Mouse (Mus musculus) right cerebral cortex, postnatal 25 days (tissue): ENCODE data around the gene Tgfbr3.

Experiments
- DNase-seq: peaks from one replicate; pipeline ENCODE4 v3.0.0; 2022

Tgfbr3 gene

GRCm38 (mm10) chr5:107289234-107289764 lies at the start of gene Tgfbr3:
Tgfbr3 (minus strand) TSS chr5:107289629.
- peak; percentile 71 for DNase-seq

- no peak for DNase-seq
Measured at GRCm38 (mm10) chr5:107330916-107331421, 41.5 kb upstream of the Tgfbr3 start, which contains the start of gene Brdt. Brdt (plus strand) TSS chr5:107331159.

DNA sequence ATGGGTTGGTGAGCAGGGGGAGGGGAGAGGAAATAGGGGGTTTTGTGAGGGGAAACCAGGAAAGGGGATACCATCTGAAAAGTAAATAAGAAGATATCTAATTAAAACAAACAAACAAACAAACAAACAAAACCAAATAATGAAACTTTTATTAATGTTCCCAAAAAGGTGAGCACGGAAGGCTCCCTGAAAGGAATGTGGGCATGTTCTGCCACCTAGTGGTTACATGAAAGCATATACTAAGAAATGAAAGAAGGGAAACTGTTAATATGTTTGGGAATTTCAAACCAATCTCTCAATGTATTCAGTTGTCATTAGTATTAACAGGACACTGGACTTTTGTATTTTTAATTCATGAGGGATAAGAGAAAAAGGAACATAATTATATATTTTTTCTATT lies 31.3 kb upstream of the Tgfbr3 start:
- no peak for DNase-seq

DNA sequence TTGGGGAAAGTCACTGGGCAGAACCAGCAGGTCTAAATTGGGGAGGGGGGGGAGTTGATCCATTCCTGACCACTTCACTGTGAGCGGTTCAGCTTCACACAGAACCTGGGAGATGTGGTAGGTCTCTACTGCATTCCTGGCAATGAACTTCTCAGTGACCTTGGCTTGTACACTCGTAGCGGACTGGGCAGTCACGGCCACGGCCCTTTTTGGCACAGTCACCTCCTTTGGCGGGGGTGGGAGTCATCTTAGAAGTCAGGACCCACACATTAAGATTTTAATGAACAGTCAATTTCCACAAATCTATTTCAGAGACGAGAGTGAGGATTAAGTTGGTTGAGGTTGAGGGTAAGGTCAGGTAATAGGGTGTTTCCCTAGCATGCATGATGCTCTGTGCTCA lies 27.7 kb upstream of the Tgfbr3 start:
- no peak for DNase-seq

DNA sequence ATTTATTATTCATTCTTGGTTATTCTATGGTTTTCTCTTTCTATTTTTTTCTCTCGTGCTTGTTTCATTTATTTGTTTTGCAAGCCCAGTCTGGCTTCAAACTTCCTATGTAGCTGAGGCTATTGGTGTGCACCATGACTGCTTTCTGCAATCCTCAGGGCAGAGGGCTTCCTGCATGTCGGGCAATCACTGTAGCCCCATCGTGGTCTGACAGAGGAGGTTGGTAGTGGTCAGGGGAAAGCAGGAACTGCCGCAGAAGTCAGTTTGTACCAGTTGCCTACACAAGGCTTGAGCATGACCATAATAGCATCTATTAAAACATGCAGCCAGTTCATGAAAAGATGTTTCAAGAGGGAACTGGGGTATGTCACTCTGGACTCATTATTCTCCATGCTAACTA lies 18.0 kb upstream of the Tgfbr3 start:
- DNase-seq = no peak

DNA sequence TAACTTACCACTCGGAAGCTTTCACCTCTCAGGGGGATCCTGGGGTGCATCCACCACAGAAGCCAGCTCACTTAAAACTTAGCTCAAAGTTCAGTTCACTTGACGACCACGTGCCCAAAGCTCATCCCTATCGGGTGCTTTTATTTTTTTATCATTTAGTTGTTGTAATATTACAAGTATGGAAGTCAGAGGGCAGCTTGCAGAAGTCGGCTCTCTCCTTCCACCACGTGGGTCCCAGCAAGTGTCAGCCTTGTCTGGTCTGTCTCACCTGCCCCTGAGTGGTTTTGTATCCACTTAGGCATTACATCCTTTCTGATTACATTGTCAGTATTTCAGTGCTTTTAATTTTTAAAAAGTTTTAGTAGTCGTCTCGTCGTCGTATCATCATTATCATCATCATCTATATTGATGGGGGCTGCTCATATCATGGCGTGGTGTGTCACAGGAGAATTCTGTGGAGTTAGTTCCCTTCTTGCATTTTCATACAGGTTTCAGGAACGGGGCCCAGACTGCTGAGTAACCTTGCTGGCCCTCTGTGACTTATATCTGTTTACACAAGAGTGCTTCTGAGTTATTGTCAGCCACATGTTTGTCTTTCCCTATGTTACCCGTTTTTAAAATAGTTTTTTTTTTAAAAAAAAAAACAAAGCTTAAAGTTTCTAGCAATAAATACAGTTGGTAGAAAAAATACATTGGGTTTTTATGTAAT lies 14.8 kb upstream of the Tgfbr3 start:
- DNase-seq = no peak

- no peak for DNase-seq
Measured at GRCm38 (mm10) chr5:107303350-107303861, 14.0 kb upstream of the Tgfbr3 start.

- DNase-seq = no peak
Measured at GRCm38 (mm10) chr5:107298854-107299253, 9.4 kb upstream of the Tgfbr3 start.

- DNase-seq = no peak
Measured at GRCm38 (mm10) chr5:107296512-107297322, 7.3 kb upstream of the Tgfbr3 start.

GRCm38 (mm10) chr5:107295817-107296511 lies 6.5 kb upstream of the Tgfbr3 start:
- DNase-seq = no peak

DNA sequence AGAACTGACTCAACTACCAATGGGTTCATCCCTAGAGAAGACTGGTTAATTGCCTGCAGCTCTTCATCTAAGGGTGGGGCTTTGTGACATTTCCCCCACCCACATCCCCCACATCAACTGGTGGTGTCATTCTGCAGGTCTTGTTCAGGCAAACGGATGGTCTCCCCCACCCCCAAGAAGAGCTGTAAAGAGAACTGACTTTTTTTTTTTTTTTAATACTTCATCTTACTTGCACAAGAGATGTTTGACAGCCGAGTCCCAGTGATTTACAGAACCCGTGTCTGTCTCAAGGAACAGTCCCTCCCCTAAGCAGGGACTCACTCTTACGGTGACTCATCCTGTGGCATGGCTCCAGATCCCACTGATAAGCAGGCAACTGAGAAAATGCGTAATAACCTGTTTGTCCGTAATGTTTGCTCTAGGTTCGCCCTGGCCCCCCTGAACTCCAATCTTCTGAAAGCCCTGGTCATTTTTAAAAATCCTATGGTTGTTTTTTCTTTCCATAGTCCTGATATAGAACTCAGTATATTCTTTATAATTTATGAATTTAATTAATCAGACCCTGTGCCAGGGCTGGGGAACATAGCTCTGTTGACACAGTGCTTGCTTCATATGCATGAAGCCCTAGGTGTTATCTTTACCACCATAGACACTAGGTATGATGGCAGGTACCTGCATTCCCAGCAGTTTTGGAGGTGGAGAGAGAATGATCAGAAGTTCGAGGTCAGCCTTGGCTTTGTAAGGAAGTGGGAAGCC lies 5.8 kb upstream of the Tgfbr3 start:
- DNase-seq = no peak

GRCm38 (mm10) chr5:107294041-107294440 lies 4.6 kb upstream of the Tgfbr3 start:
- no peak for DNase-seq

DNA sequence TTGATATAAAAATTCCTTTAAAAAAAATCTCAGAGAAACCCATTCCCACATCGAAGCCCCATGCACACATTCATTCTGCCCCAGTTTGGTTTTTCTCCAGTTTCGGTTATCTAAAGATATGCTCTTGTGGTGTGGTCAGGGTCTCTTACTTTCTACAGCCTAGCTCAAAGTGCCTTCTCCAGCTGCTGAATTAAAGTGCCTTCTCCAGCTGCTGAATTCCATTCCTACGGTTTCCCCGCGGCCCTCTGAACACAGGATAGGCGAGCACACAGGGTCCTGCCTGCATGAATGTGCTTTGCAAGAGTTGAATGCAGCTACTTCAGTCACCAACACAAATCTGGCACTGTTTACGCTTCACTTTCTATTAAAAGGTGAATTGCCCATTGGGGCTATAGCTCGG lies 557 bp upstream of the Tgfbr3 start:
- DNase-seq = no peak

DNA sequence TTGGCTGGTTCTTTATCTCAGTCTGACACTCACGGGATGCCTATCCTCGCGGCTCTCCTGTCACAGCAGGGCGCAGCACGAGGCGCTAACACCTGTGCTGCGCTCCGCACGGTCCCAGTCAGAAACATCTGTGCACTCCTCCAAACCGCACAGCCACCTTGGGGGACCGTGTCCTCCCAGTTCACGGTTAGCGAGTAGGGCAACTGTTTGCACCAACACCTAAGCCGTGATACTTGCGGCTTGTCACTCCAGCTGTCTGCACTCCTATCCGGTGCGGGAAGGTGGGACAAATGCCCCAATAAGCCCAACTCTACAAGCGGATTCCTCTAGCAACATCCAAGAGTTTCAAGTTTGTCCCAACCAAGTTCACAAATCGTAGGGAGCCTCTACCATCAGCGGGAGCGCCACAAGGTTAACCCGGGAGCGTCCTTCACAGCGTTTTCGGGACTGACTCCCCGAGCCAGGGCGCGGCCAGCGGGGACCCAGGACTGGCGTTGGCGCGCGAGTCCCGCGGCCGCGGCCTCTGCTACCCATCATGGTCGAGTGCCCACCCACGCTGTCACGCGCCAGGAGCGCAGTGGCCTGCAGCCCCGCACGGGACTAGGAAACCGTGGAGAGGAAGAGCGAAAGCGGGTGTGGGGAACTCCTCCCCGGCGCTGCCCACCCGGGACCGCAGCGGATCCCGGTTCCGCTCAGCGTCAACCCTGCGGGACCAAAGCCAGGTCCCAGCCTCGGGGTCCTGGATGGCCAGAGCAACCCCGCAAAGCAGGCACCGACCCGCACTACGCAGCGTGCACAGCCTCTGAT lies 799 bp downstream of the Tgfbr3 start:
- DNase-seq = peak; percentile 41

GRCm38 (mm10) chr5:107287908-107288267 lies 1.5 kb downstream of the Tgfbr3 start:
- no peak for DNase-seq

DNA sequence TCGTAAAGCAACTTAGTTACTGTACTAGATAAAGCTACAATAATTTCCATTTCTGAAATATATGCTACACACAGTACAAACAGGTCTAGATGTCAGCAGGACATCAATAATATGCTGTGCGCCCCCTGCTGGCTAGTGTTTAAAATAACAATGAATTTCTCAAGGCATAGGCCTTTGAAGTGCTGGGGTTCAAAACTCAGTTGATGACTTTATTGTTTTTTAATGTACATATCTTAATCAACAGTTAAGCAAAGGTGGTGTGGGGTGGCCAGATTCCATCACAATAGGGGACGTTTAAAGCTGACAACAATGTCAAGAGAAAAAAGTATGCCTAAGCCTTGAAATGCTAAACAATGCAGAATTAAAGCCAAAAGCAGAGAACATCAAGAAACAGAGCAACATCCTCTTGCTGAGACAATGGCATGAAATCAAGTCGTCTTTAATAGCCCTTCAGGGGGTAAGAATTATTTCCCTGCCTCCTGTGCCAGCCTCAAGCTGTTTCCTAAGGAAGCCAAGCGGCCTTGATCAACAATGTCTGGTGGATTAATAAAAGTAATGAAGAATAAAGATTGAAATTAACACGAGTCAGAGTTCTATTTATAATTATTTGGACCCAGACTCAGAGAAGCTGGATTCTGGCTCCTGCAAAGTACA lies 2.0 kb downstream of the Tgfbr3 start:
- no peak for DNase-seq

- DNase-seq = no peak
Measured at GRCm38 (mm10) chr5:107285563-107285962, 3.9 kb downstream of the Tgfbr3 start.

DNA sequence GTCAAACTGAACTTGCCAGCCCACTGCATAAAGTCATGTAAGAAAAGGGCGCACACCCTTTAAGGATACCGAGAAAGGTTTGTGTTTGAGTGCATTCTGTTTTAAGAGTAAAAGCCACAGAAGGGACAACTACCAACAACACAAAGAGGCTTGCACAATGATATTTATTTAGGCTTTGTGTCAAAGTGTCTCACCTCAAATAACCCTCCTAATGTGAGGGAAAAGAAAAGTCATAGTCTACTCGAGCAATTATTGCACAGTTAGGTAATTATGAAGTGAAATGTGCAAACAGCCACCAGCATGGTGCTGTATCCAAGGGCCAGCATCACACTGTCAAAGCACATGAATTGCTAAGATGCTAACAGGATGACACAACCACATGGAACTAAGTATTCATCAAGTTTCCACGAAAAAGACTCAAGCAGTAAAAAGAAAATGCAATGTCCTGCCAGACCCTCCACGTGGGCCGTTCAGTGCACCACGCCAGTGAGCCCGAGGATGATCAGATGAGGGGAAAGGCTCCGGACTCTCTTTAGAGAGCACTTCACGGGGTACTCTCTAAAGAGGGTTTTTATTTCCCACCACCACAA lies 5.4 kb downstream of the Tgfbr3 start:
- DNase-seq = no peak

- peak; percentile 37 for DNase-seq
Measured at GRCm38 (mm10) chr5:107282561-107283307, 6.7 kb downstream of the Tgfbr3 start.

DNA sequence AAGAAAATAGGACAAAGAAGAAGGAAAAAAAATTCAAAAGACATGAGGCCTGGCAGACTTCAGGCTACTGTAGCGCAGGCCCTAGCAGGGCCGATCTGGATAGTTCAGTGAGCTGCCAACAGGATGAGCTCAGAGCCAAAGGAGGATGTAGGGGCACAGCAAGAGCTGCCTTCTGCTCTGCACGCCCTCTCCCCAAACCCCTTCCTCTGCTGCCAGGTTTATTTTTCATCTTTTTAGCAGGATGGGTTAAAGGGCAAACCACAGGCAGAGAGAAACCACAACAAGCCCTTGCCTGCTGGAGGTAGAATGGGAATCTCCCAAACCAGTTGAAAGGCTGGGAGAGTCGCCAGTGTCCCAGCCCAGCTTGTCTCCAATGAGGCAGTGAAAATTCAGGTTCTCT lies 10.2 kb downstream of the Tgfbr3 start:
- no peak for DNase-seq
